Mouse (Mus musculus) mouse trophoblast stem cell (cell line): ENCODE measurements around the gene Hmx2.

Experiments used
- in situ Hi-C, 2 experiments: fragments of 300-500 bp; cut with MseI, MboI; formaldehyde crosslinking; loops; 2 replicates in 1 of 2; 3 replicates in 1 of 2; pipeline ENCODE4 v1.15.1; 2025

The Hmx2 gene

GRCm38 (mm10) chr7:131548473-131548872, at the start of gene Hmx2:
TSS of gene Hmx2 (plus strand) at chr7:131548773.
- in situ Hi-C loops: loop anchor here in 1 of 2 experiments (25.0 kb wide), 1 partner anchor 664 kb away; no protein-coding TSS in a partner anchor

- in situ Hi-C loops: no loop called here
These were observed 44.8 kb upstream of the Hmx2 start for GRCm38 (mm10) chr7:131503739-131504138.

- in situ Hi-C loops: loop anchor here (5.0 to 25.0 kb wide), 2 partner anchors 342 to 672 kb away; no protein-coding TSS in a partner anchor
These were observed 8.6 kb upstream of the Hmx2 start for GRCm38 (mm10) chr7:131539979-131540378.

GRCm38 (mm10) chr7:131541184-131542114, 7.1 kb upstream of the Hmx2 start:
- in situ Hi-C loops: loop anchor here (5.0 to 25.0 kb wide), 2 partner anchors 341 to 671 kb away; no protein-coding TSS in a partner anchor

- in situ Hi-C loops: loop anchor here (5.0 to 25.0 kb wide), 2 partner anchors 340 to 670 kb away; no protein-coding TSS in a partner anchor
These were observed 6.3 kb upstream of the Hmx2 start, which contains the start of gene Hmx3 for GRCm38 (mm10) chr7:131542115-131542871. TSS of gene Hmx3 (plus strand) at chr7:131542867.

- in situ Hi-C loops: loop anchor here (5.0 to 25.0 kb wide), 2 partner anchors 339 to 669 kb away; no protein-coding TSS in a partner anchor
These were observed 5.5 kb upstream of the Hmx2 start for GRCm38 (mm10) chr7:131542872-131543622.

GRCm38 (mm10) chr7:131543623-131544481, 4.7 kb upstream of the Hmx2 start:
- in situ Hi-C loops: loop anchor here (5.0 to 25.0 kb wide), 2 partner anchors 338 to 668 kb away; no protein-coding TSS in a partner anchor

GRCm38 (mm10) chr7:131544871-131545270, 3.7 kb upstream of the Hmx2 start:
- in situ Hi-C loops: loop anchor here (5.0 to 25.0 kb wide), 2 partner anchors 337 to 667 kb away; no protein-coding TSS in a partner anchor

GRCm38 (mm10) chr7:131545701-131546385, 2.7 kb upstream of the Hmx2 start:
- in situ Hi-C loops: loop anchor here in 1 of 2 experiments (25.0 kb wide), 1 partner anchor 666 kb away; no protein-coding TSS in a partner anchor

GRCm38 (mm10) chr7:131546423-131546822, 2.1 kb upstream of the Hmx2 start:
- in situ Hi-C loops: loop anchor here in 1 of 2 experiments (25.0 kb wide), 1 partner anchor 666 kb away; no protein-coding TSS in a partner anchor

- in situ Hi-C loops: loop anchor here in 1 of 2 experiments (25.0 kb wide), 1 partner anchor 665 kb away; no protein-coding TSS in a partner anchor
These were observed 1.1 kb upstream of the Hmx2 start for GRCm38 (mm10) chr7:131547481-131547880.

GRCm38 (mm10) chr7:131551471-131551870, 2.9 kb downstream of the Hmx2 start:
- in situ Hi-C loops: no loop called here

GRCm38 (mm10) chr7:131551931-131552741, 3.6 kb downstream of the Hmx2 start:
- in situ Hi-C loops: no loop called here

- in situ Hi-C loops: no loop called here
These were observed 4.2 kb downstream of the Hmx2 start for GRCm38 (mm10) chr7:131552781-131553180.

GRCm38 (mm10) chr7:131553771-131554175, 5.2 kb downstream of the Hmx2 start:
- in situ Hi-C loops: no loop called here

- in situ Hi-C loops: no loop called here
These were observed 6.0 kb downstream of the Hmx2 start for GRCm38 (mm10) chr7:131554341-131555180.
